Mouse (Mus musculus): ENCODE measurements around the gene Dhx34.
"Not testable (repeated sequence)": the region's sequence is repeated elsewhere in the genome, so short reads cannot be mapped to it uniquely, and the experiment has no call there.

Dhx34 gene

DNA sequence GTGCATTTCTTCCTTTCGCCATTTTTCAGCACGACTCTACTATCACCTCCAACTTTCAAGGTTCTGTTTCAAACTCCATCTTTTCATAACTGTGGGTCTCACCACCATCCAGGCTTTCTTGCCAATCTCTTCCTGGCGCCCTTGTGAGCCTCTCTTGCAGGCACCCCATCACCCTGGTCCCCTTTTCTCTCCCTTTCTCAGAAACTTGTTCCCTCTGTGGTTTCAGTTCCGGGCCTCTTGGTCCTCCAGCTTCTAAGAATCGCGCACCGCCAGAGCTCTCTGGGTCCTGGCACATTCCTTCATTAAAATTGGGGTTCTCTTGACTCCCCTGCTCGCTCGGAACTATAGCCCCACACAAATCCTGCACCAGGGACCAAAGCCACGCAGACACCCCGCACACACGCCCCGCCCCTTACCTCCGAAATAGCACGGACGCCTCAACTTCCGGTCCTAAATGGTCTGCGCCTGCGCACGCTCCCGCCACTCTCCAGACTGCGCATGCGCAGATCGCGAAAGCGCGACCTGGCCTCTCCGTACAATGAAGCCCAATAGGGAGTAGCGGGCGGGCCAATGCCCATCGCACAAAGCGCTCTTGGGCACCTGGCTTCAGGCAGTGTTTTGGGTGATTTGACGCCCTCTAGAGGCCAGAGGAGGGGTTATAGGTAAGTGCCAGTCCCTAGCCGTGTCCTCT is at the start of gene Dhx34:
Dhx34 (minus strand) TSS at position 456 of the 691 bp plus-strand sequence.
- in situ Hi-C loops (cut with MboI, MseI) = no loop called here

DNA sequence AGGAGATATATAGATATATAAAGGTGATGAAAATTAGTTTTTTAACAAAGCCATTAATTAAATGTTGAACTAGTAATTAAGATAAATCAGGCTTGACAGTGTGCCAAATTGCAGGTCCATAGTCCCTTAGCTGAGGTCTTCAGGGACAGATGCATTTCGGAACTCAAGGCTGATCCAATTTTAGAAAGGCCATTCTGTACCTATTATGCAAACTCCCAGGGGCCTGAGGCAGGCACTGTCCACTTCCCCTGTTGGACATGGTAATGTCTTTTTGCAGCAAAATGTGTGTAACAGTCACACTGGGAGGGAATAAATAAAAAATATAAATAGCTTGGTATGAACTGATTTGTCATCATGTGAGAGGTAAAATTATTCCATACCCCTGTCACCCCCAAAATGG is 49.3 kb upstream of the Dhx34 start:
- in situ Hi-C loops (cut with MboI, MseI) = no loop called here

DNA sequence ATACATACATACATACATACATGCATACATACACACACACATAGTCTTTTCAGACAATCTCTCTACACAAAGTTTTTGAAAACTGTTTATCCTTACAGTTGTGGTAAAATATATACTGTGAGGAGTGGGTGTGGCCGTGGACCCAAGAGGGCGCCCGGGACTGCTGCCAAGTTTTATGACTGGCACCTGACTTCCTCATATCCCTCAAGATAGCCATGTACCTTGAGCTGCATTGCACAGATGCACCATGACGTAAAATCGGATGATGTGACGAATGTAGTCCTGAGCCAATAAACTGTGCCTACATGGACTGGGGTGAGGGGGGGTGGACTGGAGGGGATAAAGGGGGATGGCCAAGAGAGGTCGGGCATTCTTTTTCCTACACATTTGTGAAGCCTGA is 44.8 kb upstream of the Dhx34 start:
- in situ Hi-C loops (cut with MboI, MseI) = not testable (repeated sequence)

DNA sequence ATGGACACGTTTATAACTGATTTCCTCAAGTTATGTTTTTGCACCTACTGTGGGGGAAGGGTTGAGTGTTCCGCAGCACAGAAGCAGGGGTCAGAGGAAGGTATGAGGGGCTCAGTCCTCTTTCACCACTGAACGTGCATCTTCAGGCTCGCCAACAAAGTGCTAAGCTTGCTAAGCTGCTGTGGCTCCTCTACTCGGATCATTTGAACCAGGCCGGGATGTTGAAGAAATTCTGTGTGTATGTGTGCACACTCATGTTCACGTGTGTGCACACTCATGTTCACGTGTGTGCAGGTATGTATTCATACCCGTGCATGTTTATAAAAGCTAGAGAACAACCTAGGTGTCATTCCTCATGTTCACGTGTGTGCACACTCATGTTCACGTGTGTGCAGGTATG is 44.0 kb upstream of the Dhx34 start:
- in situ Hi-C loops (cut with MboI, MseI) = no loop called here

DNA sequence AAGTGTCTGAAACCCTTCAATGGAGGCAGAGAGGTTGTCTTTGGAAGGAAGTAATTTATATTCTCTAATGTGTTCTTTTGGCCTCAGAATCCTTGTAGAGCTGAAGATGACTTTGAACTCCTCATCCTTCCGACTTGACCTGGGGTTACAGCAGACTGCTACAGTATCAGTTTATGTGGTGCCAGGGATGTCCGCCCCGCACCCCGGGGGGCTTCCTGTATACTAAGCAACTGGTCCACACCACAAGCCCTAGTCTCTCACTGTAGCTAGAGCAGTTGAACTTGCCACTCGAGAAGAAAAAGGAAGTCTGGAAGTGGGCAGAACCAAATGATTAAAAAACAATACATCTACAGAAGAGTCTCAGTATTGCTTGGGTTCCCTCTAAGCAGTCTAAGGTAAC is 42.0 kb upstream of the Dhx34 start:
- in situ Hi-C loops (cut with MboI, MseI) = loop anchor here in 1 of 2 experiments (5.0 kb wide), 1 partner anchor 72 kb away; no protein-coding TSS in a partner anchor

DNA sequence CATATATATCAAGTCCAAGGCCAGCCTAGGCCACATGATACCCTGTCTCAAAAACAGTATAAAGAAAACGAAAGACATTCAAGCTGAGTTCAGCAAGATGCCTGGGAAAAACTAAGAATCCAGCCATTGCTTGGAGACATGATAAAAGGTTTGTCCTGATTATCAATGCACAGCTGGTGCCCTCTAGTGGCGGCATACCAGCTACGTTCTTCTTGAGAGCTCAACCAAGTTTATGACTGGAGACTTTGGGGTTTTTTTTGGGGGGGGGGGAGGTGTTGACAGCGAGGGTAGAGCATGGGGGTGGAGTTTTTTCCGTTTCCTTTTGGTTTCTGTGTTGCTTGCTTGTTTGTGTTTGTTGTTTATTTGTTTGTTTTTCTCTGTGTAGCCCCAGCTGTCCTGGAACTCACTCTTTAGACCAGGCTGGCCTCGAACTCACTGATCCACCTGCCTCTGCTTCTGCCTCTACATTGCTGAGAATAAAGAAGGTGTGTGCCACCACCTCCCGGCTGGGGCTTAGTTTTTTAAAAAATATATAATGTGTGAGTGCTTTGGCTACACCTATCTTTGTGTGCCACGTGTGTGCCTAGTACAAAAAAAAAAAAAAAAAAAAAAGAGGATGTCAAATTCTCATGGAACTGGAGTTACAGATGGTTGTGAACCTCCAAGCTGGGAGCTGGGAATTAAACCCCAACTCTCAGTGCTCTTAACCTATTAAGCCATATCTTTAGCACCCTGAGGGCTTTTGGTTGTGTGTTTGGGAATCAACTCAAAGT is 41.4 kb upstream of the Dhx34 start:
- in situ Hi-C loops (cut with MboI, MseI) = loop anchor here in 1 of 2 experiments (5.0 kb wide), 1 partner anchor 71 kb away; no protein-coding TSS in a partner anchor

DNA sequence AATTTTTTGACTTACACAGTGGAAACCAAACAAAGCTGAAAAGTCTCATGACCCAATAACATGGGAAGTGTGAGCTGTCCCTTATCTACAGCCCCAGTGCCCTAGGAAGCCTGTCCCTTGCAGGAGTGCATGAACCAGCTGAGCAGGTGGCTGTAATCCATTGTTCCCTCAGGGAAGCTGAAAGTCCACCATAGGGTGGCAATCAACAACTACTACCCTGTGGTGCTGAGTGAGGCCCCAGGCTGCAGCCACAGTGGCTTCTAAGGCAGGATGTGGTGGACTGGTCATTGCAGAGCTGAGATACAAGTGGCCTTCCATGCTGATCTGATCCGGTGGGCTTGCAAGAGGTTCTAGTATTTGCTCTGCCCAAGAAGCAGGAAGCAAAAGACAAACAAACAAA is 39.3 kb upstream of the Dhx34 start:
- in situ Hi-C loops (cut with MboI, MseI) = loop anchor here in 1 of 2 experiments (5.0 kb wide), 1 partner anchor 69 kb away; no protein-coding TSS in a partner anchor

DNA sequence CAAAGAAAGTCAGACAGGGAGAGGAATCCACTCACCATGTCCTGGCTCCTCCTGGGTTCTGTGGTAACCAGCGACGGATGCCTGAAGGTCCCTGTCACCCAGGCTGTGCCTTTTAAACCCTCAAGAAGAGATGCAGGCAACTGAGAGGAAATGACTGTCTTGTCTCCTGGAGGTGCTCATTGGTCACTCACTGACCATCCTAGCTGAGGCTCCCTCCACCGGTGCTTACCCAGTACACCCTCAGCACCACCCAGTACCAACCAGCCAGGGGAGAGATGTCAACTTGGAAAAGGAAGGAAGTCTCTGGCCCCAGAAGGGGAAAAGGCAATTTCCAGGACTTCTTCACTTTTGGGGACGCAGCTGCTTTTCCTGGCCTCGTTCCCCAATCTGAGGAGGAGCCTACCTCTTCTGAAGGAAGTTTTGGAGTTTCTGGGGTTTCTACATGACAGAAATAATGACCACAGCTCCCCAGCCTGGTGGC is 37.3 kb upstream of the Dhx34 start, which contains the start of gene C5ar1:
C5ar1 (minus strand) TSS at position 431 of the 481 bp plus-strand sequence.
- in situ Hi-C loops (cut with MboI, MseI) = no loop called here

DNA sequence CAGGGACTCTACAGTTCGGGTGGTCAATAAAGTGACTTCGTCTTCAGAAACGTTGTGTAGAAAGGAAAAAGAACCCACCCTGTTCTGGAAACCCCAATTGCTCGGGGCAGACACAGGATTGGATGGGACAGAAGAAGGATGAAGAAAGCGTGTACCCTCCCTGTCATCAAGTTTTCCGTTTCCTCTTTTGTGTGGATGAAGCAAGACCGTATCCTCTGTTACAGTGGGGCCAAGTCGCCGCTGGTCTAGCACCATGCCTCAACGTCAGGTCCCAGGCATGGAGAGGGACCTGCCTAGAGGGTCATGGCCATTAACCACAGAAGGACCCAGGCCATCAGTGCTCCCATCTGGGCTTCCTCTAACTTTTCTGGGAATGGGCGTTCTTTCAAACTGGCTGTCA is 36.0 kb upstream of the Dhx34 start:
- in situ Hi-C loops (cut with MboI, MseI) = no loop called here

DNA sequence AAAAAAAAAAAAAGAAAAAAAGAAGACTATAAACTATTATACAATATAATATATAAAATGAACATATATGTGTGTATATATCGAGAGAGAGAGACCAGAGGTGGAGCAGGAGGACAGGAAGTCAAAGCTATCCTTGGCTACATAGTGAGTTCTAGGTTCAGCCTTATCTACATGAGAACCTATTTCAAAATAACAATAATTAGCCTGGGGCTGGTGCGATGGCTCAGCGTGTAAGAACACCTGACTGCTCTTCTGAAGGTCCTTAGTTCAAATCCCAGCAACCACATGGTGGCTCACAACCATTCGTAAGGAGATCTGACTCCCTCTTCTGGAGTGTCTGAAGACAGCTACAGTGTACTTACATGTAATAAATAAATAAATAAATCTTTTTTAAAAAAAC is 34.1 kb upstream of the Dhx34 start:
- in situ Hi-C loops (cut with MboI, MseI) = not testable (repeated sequence)

DNA sequence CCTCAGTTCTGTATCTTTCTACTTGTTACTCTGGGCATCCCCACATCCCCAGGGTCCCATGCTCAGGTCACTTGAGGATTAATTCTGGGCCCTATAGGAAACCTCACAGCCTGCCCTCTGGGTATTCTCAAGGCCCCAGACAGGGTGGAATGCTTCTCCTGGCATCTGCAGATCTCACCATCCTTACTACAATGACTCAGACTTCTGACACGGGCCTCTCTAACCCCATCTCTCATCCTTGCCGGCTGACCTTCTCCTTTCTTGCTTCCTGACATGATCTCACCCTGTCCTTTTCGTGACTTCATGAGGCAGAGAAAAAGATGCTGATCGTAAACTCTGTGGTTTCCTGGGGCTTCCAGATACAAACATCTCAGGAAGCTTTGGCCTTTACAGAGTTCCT is 32.4 kb upstream of the Dhx34 start:
- in situ Hi-C loops (cut with MboI, MseI) = no loop called here

DNA sequence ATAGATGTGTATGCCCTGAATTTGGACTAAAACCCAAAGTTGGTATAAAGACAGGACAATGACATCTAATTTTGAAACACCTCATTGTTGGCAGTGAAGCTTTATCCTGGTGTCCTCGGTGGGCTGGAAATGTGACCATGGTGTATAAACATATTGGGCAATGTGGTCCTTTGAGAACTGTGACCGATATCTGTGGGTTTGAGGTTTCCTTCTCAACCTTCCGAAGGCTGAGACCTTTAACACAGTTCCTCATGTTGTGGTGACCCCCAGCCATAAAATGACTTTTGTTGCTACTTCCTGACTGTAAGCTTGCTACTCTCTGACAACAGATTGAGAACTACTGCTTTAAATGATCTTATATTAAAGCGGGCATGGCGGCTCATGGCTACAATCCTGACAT is 28.9 kb upstream of the Dhx34 start:
- in situ Hi-C loops (cut with MboI, MseI) = no loop called here

DNA sequence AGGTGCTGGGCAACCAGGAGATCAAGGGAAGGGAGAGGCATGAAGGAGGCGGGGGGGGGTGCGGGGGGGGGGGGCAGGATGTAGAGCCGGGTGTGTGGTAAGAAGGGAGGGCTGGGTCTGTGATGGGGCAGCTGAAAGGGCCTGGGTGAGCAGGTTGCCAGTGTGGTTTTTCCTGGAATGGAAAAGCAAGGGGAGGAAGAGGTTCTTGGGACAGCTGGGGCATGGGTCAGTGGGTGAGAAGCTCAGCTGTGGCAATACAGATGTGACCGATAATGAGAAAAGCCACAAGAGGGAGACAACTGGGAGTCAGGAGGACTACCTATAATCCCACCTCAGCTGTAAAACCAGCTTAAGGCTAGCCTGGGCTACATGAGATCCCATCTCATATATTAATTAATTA is 24.1 kb upstream of the Dhx34 start:
- in situ Hi-C loops (cut with MboI, MseI) = no loop called here

DNA sequence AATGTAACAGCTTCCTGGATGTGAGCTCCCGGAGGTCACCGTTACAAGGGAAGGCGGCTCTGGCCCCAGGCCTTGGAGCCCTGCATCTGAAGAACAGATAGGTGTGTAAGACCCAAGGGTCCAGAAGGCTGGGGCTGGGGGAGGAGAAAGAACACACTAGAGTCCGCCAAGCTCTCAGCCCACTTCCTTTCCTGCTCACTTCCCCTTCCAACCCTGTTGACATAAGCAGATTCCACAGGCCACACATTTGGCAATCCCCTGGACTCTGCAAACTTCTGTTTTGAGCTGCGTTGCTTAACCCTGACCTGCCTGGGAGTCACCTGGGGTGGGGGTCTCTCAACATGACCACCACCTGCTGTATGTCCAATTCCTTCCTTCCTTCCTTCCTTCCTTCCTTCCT is 22.2 kb upstream of the Dhx34 start, which contains the start of gene C5ar2:
C5ar2 (minus strand) TSS at position 88 of the 400 bp plus-strand sequence.
- in situ Hi-C loops (cut with MboI, MseI) = no loop called here

DNA sequence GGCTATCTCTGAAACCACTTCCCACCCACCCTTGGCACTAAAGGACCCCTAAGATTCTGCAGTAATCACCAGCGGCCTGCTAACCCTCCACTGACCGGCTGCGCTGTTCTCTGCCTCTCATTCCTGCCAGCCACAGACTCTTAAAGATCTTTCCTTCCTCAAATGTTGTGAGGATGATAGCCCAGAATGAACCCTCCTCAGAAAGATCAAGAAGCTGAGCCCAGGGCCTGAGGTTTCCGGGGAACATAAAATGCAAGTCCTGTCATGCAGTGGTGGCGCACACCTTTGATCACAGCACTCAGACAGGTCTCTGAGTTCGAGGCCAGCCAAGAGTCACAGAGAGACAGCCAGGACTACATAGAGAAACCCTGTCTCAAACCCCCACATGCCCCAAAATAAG is 20.4 kb upstream of the Dhx34 start:
- in situ Hi-C loops (cut with MboI, MseI) = no loop called here

DNA sequence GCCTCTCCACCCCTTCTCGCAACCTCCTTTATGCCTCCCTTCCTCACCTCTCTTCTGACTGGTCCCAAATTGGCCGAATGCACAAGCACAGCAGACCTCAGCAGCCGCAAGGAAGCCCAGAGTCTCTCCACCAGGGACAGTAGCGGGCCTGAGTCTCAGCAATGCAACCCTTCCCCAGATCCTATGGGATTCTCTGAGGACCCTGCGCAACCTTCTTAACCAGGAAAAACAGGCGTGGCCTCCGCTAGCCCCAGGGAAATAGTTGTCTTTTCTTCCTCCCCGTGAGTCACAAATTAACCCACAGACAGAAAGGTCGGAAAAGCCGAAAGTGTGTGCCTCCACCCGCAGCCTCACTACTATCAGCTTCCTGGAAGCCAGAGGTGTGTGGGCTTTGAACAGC is 19.9 kb upstream of the Dhx34 start:
- in situ Hi-C loops (cut with MboI, MseI) = no loop called here

DNA sequence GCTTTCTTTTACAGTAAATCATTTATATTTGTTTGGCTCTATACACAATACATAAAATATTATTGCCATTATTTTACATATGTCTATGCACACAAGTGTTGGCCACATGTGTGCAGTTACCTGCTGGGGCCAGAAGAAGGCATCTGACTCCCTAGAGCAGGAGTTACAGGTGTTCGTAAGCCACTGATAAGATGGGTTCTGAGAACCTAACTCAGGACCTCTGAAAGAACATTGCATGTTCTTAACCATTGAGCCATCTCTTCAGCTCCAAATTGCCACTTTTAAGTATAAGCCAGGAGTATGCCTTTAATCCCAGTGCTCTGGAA is 19.1 kb upstream of the Dhx34 start:
- in situ Hi-C loops (cut with MboI, MseI) = no loop called here

DNA sequence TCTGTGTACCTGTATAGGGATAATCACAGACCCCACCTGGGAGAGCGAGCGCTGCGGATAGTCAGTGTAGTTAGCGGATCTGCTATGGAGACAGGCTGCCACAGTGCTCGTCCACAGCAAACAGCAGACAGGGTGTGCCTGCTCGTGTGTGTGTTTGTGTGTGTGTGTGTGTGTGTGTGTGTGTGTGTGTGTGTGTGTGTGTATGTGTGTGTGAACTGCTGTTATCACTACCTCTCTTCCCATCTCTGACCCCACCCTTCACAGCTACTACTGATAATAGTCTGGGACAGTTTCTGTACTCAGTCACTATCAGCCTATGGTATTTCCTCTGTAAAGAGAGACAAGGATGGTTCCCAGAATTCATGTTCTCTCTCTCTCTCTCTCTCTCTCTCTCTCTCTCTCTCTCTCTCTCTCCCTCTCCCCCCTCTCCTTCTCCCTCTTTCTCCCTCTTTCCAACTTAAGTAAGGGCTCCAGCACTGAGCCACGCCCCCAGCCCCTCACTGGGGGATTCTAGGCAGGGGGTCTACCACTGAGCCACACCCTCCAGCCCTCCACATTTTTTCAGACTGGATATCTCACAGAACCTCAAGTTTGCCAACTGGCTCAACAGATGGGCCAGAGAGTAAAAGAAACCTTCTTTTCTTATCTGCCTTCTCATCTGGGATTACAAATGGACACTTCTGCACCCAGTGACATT is 18.6 kb upstream of the Dhx34 start:
- in situ Hi-C loops (cut with MboI, MseI) = no loop called here

DNA sequence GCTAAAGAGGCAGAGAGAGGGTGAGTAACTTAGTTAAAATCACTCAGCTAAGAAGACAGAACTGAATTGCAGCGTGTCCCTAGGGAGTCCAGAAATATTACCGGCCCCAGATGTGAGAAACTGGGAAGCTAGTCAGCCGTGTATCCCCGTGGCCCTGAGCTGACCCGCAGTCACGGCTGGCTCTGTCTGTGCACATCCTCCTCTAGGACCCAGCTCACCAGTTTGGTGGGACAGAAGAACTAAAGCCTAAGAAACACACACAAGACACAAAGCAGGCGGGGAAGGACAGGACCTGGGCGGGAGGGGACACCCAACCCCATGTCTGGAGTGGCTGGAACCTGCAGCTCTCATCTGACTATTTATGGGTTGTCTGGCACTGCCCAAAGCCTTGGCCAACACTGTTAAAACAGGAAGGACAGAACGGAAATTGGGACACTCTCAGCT is 17.7 kb upstream of the Dhx34 start:
- in situ Hi-C loops (cut with MboI, MseI) = no loop called here

DNA sequence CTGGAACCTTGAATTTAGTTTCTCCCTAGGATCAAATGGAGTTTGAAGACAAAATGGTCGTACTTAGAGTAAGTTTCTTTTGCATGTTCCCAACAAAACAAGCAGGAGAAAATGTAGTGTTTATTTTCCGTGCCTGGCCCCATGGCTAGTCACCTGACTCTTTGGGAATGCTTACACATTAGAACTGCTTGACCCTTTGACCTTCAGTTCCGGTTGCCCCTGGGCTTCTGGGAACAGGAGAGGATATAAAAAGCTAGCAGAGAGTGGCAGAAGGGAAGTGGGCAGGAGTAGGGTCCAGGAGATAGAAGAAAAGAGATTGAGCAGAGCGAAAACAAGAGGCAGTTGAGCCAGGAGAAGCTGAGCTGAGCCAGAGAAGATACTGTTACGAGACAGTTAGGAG is 8.0 kb upstream of the Dhx34 start:
- in situ Hi-C loops (cut with MboI, MseI) = no loop called here

DNA sequence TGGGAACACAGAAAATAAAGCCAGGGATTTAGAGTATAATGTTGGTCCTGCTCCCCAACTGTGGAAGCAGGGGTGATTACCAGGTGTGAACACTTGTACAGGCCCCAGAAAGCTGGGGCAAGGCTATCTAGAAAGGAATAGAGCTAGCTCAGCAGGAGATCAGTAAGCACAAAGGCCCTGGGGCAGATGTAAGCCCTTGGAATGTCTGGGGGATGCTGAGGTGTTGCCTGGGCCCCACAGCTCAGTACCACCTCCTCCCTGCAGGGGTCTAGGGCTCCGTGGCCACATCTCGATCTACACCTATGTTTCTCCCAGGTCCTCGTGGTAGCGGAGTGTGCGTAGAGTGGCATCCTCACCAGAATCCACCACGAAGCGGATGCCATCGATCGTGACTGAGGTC is 7.9 kb downstream of the Dhx34 start:
- in situ Hi-C loops (cut with MboI, MseI) = no loop called here

DNA sequence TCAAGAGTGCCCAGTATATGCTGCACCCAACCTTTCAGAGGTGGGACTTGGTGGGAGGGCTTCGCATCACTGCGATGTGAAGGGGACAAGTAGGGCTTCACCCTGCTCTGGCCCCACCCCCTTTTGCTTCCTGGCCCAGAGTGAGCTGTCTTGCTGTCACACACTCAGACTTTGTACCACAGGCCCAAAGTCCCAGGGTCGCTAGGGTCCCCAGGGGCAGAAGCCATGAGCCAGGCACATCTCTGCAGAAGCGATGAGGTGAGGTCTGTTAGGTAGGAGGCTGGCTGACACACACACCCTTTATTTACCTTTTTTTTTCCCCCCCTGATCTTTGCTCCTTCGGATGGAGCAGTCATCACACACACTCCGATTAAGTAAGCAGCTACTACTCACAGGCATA is 8.6 kb downstream of the Dhx34 start:
- in situ Hi-C loops (cut with MboI, MseI) = no loop called here

All from T-helper 17 cell (primary cell).